Mouse (Mus musculus): ENCODE measurements at regions not wholly inside any gene's neighbourhood (a gene's known extent, or its start where the extent isn't known, plus 50 kb on each side); places are given as distances from the start of the nearest gene placed in this dataset. TPM values are rescaled to one million over a fixed set of nuclear protein-coding genes. Genes with fewer than 3 reads are reported as not detected.
A peak's percentile ranks its signal among the peaks of the same experiment; 100 is the strongest.

DNA sequence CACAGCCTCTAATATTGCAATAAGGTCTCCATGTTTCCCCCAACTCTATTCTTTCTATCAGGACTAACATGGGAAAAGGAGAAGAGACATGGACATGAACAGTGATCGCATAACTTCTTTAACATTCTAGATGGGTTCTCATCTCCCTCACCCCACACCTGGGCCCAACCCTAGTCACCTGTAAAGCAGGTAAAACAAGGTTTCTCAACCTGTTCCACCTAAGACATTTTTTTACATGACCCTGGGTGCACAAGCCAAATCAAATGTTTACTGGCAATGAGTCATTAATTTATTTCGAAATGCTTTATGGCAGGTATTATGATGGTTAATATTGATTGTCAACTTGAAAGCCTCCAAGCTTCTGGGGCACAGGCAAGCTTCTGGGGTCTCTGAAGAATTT, 640.4 kb downstream of the Sox6 start:
- no peaks in the 10 kb centered on the region for H3K27me3 ChIP-seq (replicated peaks; ENCODE audit: control insufficient read depth, insufficient read depth, low read length)
- H3K4me1 ChIP-seq (ENCODE audit: control insufficient read depth, insufficient read depth, low read length), result no peaks in the 10 kb centered on the region
- H3K27ac ChIP-seq (ENCODE audit: low read length), result no peak overlapping the region
- H3K36me3 ChIP-seq (ENCODE audit: control insufficient read depth, insufficient read depth, low read length), result no peaks in the 10 kb centered on the region
- no peak overlapping the region for H3K4me3 ChIP-seq (ENCODE audit: low read length)
- WGBS, result 68% methylated on average over 2 of the region's 2 CpGs
- no peak overlapping the region for H3K9ac ChIP-seq (ENCODE audit: low read depth, low read length)
- ATAC-seq, result no peak
- no peaks in the 10 kb centered on the region for H3K9me3 ChIP-seq (ENCODE audit: control insufficient read depth, low read length)
- no peak overlapping the region for H3K4me2 ChIP-seq (ENCODE audit: low read depth, low read length)

DNA sequence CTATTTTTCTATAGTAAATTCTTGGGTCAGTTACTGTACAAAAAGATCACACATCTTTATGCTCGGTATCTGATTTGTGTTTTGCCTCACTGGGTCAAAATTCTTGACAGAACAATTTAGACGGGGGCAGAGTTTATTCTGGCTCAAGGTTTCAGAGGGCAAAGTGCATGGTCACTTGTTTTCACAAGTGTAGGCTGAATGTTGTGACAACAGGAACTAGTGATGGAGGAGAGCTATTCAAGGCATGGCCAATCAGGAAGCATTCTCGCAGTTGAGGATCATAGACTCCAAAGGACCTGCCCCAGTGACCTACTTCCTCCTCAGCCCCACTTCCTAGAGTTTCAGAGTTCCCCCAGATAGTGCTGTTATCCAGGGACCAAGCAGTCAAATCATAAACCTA, 639.1 kb downstream of the Sox6 start:
- no peak overlapping the region for H3K4me2 ChIP-seq (ENCODE audit: low read depth, low read length)
- no peak for ATAC-seq
- H3K9me3 ChIP-seq (ENCODE audit: control insufficient read depth, low read length), result no peaks in the 10 kb centered on the region
- H3K27ac ChIP-seq (ENCODE audit: low read length), result no peak overlapping the region
- H3K4me3 ChIP-seq (ENCODE audit: low read length), result no peak overlapping the region
- H3K36me3 ChIP-seq (ENCODE audit: control insufficient read depth, insufficient read depth, low read length), result no peaks in the 10 kb centered on the region
- WGBS, result 65% methylated on average over 3 of the region's 3 CpGs
- H3K9ac ChIP-seq (ENCODE audit: low read depth, low read length), result no peak overlapping the region
- no peaks in the 10 kb centered on the region for H3K27me3 ChIP-seq (replicated peaks; ENCODE audit: control insufficient read depth, insufficient read depth, low read length)
- H3K4me1 ChIP-seq (ENCODE audit: control insufficient read depth, insufficient read depth, low read length), result no peaks in the 10 kb centered on the region

DNA sequence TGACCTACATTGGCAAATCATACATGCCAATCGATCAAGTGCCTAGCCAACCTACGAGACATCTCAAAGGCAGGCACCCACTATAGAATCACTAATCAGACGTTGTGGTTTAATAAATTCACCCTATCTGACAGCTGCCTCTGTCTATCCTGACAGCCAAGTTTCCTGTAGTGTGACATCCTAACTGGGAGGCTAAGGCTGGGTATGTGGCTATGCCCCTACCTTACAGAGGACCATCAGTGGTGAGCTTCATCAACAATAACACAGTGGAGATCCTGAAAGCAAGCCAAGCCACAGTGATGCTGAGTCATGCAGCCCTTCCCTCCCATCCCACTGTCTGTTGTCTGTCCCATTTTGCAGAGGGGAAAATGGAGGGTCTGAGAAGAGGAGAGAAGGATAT, 630.7 kb downstream of the Sox6 start:
- H3K4me1 ChIP-seq (ENCODE audit: control insufficient read depth, insufficient read depth, low read length), result no peaks in the 10 kb centered on the region
- H3K27me3 ChIP-seq (replicated peaks; ENCODE audit: control insufficient read depth, insufficient read depth, low read length), result no peaks in the 10 kb centered on the region
- H3K27ac ChIP-seq (ENCODE audit: low read length), result no peak overlapping the region
- H3K4me3 ChIP-seq (ENCODE audit: low read length), result no peak overlapping the region
- H3K4me2 ChIP-seq (ENCODE audit: low read depth, low read length), result no peak overlapping the region
- no peak overlapping the region for H3K9ac ChIP-seq (ENCODE audit: low read depth, low read length)
- no peak for ATAC-seq
- WGBS, result 87% methylated on average over 3 of the region's 3 CpGs
- H3K9me3 ChIP-seq (ENCODE audit: control insufficient read depth, low read length), result no peaks in the 10 kb centered on the region
- no peaks in the 10 kb centered on the region for H3K36me3 ChIP-seq (ENCODE audit: control insufficient read depth, insufficient read depth, low read length)

DNA sequence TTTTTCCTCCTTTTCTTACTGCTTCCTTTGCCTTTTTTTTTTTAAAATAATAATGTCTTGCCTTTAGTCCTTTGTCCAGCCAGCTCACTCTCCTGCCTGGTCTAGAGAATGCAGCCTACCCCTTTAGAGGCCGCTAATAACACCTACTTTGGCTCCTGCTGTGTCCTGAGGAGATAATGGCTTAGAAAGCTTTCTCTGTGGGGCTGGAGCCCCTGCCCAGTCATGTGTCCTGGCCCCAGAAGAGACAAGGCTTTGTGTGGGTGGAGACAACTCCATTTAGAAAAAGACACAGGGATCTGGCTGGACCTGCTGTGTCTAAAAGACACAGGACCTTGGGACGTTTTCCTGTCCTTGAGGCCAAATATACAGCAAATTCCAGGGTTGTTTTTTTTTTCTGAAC, 629.7 kb downstream of the Sox6 start:
- Histone ChIP-seq H3K27me3 (replicated peaks; ENCODE audit: control insufficient read depth, insufficient read depth, low read length) (no peaks in the 10 kb centered on the region), H3K4me1 (ENCODE audit: control insufficient read depth, insufficient read depth, low read length) (no peaks in the 10 kb centered on the region)

DNA sequence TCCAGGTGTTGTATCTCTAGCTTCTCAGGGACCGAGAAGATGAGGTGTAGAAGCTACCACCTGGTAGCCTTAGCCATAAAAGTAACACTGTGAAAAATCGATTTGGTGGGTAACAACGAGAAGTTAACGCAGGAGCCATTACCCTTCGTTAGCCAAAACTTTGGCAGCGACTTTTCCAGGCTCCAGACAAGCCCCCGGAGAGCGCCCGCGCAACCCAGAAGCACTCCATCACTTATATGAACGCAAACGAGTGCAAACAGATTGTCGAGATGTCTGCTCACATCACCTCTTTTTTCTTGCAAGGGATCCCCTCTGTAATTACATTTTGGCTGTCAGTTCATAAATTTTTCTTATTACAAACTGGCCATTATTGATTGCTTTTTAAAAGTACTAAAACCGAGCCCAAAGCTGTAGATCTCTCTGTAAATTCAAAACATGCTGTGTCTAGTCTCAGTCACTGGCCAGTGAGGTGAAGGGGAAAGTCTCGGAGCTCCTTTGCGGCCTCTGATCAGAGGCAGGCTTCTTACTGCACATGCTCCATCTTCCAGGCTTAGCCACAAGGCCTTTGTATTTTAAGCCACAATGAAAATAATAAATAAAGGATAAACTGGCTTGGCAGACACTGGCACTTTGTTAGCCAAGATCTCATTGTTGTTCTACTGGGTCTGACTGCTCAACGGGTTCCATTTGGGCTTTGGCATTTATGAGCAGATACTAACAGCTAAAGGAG, 627.9 kb downstream of the Sox6 start:
- no peaks in the 10 kb centered on the region for H3K27me3 ChIP-seq (replicated peaks; ENCODE audit: control insufficient read depth, insufficient read depth, low read length)
- ATAC-seq, result no peak
- 68% methylated on average over 17 of the region's 17 CpGs for WGBS
- H3K9me3 ChIP-seq (ENCODE audit: control insufficient read depth, low read length), result no peaks in the 10 kb centered on the region
- no peaks in the 10 kb centered on the region for H3K36me3 ChIP-seq (ENCODE audit: control insufficient read depth, insufficient read depth, low read length)
- H3K4me1 ChIP-seq (ENCODE audit: control insufficient read depth, insufficient read depth, low read length), result no peaks in the 10 kb centered on the region
- no peak overlapping the region for H3K4me3 ChIP-seq (ENCODE audit: low read length)
- H3K4me2 ChIP-seq (ENCODE audit: low read depth, low read length), result no peak overlapping the region
- H3K27ac ChIP-seq (ENCODE audit: low read length), result no peak overlapping the region
- no peak overlapping the region for H3K9ac ChIP-seq (ENCODE audit: low read depth, low read length)

More for the DNA sequence above, 629.7 kb downstream of the Sox6 start:
- H3K27ac ChIP-seq (ENCODE audit: low read length), result no peak overlapping the region
- H3K4me2 ChIP-seq (ENCODE audit: low read depth, low read length), result no peak overlapping the region
- no peak for ATAC-seq
- no peak overlapping the region for H3K9ac ChIP-seq (ENCODE audit: low read depth, low read length)
- H3K9me3 ChIP-seq (ENCODE audit: control insufficient read depth, low read length), result no peaks in the 10 kb centered on the region
- H3K4me3 ChIP-seq (ENCODE audit: low read length), result no peak overlapping the region
- no peaks in the 10 kb centered on the region for H3K36me3 ChIP-seq (ENCODE audit: control insufficient read depth, insufficient read depth, low read length)
- 44% methylated on average over 2 of the region's 2 CpGs for WGBS

DNA sequence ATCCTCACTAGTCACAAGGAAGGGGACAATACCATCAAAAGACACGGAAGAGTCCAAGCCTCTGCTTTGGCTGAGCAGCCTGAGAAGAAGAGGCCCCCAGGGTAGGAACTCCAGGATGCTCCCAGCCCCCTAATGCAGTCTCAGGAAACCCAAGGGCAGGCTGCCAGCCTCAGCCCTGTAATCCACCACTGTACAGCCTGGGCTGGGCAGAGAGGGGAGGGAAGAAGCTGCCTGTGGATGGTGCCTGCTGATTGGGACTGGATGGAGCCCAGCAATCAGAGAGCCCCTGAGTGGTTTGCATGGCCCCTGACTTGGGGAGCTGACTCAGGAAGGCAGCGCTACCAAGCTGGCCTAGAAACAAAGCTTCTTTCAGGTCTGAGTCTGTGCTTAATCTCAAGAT, 627.1 kb downstream of the Sox6 start:
- Histone ChIP-seq H3K9me3 (ENCODE audit: control insufficient read depth, low read length) (no peaks in the 10 kb centered on the region), H3K36me3 (ENCODE audit: control insufficient read depth, insufficient read depth, low read length) (no peaks in the 10 kb centered on the region), H3K9ac (ENCODE audit: low read depth, low read length) (no peak overlapping the region), H3K27ac (ENCODE audit: low read length) (no peak overlapping the region), H3K4me1 (ENCODE audit: control insufficient read depth, insufficient read depth, low read length) (no peaks in the 10 kb centered on the region), H3K4me3 (ENCODE audit: low read length) (no peak overlapping the region), H3K27me3 (replicated peaks; ENCODE audit: control insufficient read depth, insufficient read depth, low read length) (no peaks in the 10 kb centered on the region), H3K4me2 (ENCODE audit: low read depth, low read length) (no peak overlapping the region)
- 75% methylated on average over 2 of the region's 2 CpGs for WGBS
- 0 out of 2 replicates have a peak, but pooled peaks have one; percentile 33 for ATAC-seq

DNA sequence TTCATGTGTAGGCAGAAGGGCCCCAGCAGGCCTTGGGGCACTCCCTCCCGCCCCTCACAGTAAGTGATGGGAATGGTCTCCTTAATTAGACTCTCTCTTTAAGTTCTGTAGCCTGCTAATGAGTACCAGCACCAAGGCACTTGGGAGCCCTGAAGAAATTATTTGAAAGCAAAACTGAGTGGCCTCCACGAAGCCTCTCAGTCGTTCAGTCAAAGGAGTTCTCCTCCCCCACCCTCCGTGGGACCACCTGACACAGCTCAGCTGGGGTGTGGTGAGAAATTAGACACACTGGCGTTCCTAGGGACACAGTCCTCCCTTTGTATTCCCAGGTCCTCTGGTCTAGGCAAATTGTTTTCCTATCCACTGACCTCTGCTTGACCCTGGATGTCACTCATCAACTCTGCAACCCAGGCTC, 623.4 kb downstream of the Sox6 start:
- Histone ChIP-seq H3K4me3 (ENCODE audit: low read length) (no peak overlapping the region), H3K27me3 (replicated peaks; ENCODE audit: control insufficient read depth, insufficient read depth, low read length) (no peaks in the 10 kb centered on the region), H3K9me3 (ENCODE audit: control insufficient read depth, low read length) (no peaks in the 10 kb centered on the region), H3K36me3 (ENCODE audit: control insufficient read depth, insufficient read depth, low read length) (no peaks in the 10 kb centered on the region), H3K27ac (ENCODE audit: low read length) (no peak overlapping the region), H3K4me1 (ENCODE audit: control insufficient read depth, insufficient read depth, low read length) (no peaks in the 10 kb centered on the region), H3K4me2 (ENCODE audit: low read depth, low read length) (no peak overlapping the region), H3K9ac (ENCODE audit: low read depth, low read length) (no peak overlapping the region)
- 16% methylated on average over 5 of the region's 5 CpGs for WGBS
- ATAC-seq, result no peak

Small RNAs in the stretch of these regions (microRNA-seq; reads per million reads assigned to microRNA genes)
- gene Gm27684, result not detected

Data from intestine, embryonic 16.5 days (tissue).